Mouse (Mus musculus) ES-E14 (cell line): ENCODE measurements around the gene Sox2.

Experiments
- HCFC1 ChIP-seq: IDR thresholded peaks from 2 replicates; pipeline ENCODE4 v1.6.1; 2012; ENCODE audit warnings: low read length, inconsistent platforms, borderline replicate concordance; ENCODE audit not compliant: insufficient read depth
- ZNF384 ChIP-seq: IDR thresholded peaks from 2 replicates; pipeline ENCODE4 v1.6.1; 2012; ENCODE audit warnings: low read depth, low read length, inconsistent platforms

DNA sequence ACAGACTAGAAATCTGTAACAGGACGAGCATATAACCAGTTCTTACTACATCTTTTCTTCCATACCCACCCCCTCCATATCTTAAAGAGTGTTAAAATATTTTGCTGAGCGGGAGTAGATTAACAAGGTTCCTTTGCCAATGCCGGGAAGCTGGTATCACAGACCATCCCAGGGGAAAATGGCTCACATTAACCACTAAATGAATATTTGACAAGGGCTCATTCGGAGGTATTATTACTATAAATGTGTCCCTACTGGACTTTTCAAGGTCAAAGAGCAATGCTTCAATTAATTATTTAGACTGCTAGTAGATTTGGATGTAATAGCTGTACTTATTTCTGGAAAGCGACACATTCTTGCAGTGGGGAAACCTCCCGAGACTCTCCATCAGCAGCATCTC is 4.6 kb downstream of the Sox2 start:
- TF ChIP-seq ZNF384, result no peak
- no peak for TF ChIP-seq HCFC1
